Mouse (Mus musculus): ENCODE measurements around the gene Mxra7.
"Not testable (repeated sequence)": the region's sequence is repeated elsewhere in the genome, so short reads cannot be mapped to it uniquely, and the experiment has no call there.

The Mxra7 gene

GRCm38 (mm10) chr11:116847187-116848085 lies 19.6 kb upstream of the Mxra7 start:
- no peak for DNase-seq (ENCODE audit: low read depth, low spot score)

GRCm38 (mm10) chr11:116846593-116847181 lies 18.8 kb upstream of the Mxra7 start:
- DNase-seq (ENCODE audit: low read depth, low spot score) = no peak

- DNase-seq (ENCODE audit: low read depth, low spot score) = peak; percentile 97
Measured at GRCm38 (mm10) chr11:116843261-116844233, 15.7 kb upstream of the Mxra7 start, which contains the start of the genes Mettl23 and Jmjd6. Mettl23 (plus strand) TSS chr11:116843278. Jmjd6 (minus strand) TSS chr11:116843449.

GRCm38 (mm10) chr11:116842531-116843260 lies 14.8 kb upstream of the Mxra7 start:
- peak; percentile 55 for DNase-seq (ENCODE audit: low read depth, low spot score)

GRCm38 (mm10) chr11:116840748-116841147 lies 12.9 kb upstream of the Mxra7 start:
- DNase-seq (ENCODE audit: low read depth, low spot score) = no peak

- no peak for DNase-seq (ENCODE audit: low read depth, low spot score)
Measured at GRCm38 (mm10) chr11:116839601-116840000, 11.8 kb upstream of the Mxra7 start.

- DNase-seq (ENCODE audit: low read depth, low spot score) = no peak
Measured at GRCm38 (mm10) chr11:116838936-116839335, 11.1 kb upstream of the Mxra7 start.

GRCm38 (mm10) chr11:116837441-116837840 lies 9.6 kb upstream of the Mxra7 start:
- DNase-seq (ENCODE audit: low read depth, low spot score) = no peak

- no peak for DNase-seq (ENCODE audit: low read depth, low spot score)
Measured at GRCm38 (mm10) chr11:116836283-116836682, 8.4 kb upstream of the Mxra7 start.

GRCm38 (mm10) chr11:116834954-116835353 lies 7.1 kb upstream of the Mxra7 start:
- no peak for DNase-seq (ENCODE audit: low read depth, low spot score)

GRCm38 (mm10) chr11:116832172-116832685 lies 4.4 kb upstream of the Mxra7 start:
- DNase-seq (ENCODE audit: low read depth, low spot score) = no peak

- DNase-seq (ENCODE audit: low read depth, low spot score) = no peak
Measured at GRCm38 (mm10) chr11:116826550-116827504, 1.0 kb downstream of the Mxra7 start.

- DNase-seq (ENCODE audit: low read depth, low spot score) = no peak
Measured at GRCm38 (mm10) chr11:116825230-116825629, 2.6 kb downstream of the Mxra7 start.

- not testable (repeated sequence) for DNase-seq (ENCODE audit: low read depth, low spot score)
Measured at GRCm38 (mm10) chr11:116823885-116824284, 4.0 kb downstream of the Mxra7 start.

- no peak for DNase-seq (ENCODE audit: low read depth, low spot score)
Measured at GRCm38 (mm10) chr11:116823255-116823654, 4.6 kb downstream of the Mxra7 start.

GRCm38 (mm10) chr11:116822626-116823025 lies 5.2 kb downstream of the Mxra7 start:
- no peak for DNase-seq (ENCODE audit: low read depth, low spot score)

GRCm38 (mm10) chr11:116822215-116822614 lies 5.6 kb downstream of the Mxra7 start:
- DNase-seq (ENCODE audit: low read depth, low spot score) = no peak

GRCm38 (mm10) chr11:116821057-116821940 lies 6.5 kb downstream of the Mxra7 start:
- no peak for DNase-seq (ENCODE audit: low read depth, low spot score)
